7 mouse cellular contexts compared by ENCODE assay signal in genomic region chr19:46337719-46338330, GRCm38 (mm10). TPM values are rescaled to one million over a fixed set of nuclear protein-coding genes. Genes with fewer than 3 reads are reported as not detected.
DNase-seq lines count a peak whose midpoint lies in the region; ATAC-seq and TF ChIP-seq lines count a peak whose summit lies in the region.

No protein-coding gene starts in this region.

- DNase-seq in ovary, postnatal 36 days (ENCODE audit: low spot score): peak; percentile 5
- no peak for DNase-seq in ovary, postnatal 14 days (ENCODE audit: low spot score)
- DNase-seq in forebrain, embryonic 11.5 days (ENCODE audit: low spot score): no peak
- DNase-seq in stomach, postnatal 0 days (ENCODE audit: low spot score): no peak
- DNase-seq in right cerebral cortex, postnatal 4 days: no peak
- no peak for DNase-seq in adrenal gland, postnatal 36 days

- TF ChIP-seq CTCF in stomach, postnatal 0 days (IDR thresholded peaks at IDR 0.05; ENCODE audit: low read depth): no peak

- H3K4me1 ChIP-seq in forebrain, embryonic 11.5 days (replicated peaks; ENCODE audit: control insufficient read depth, insufficient read depth, low read length): peaks cover 7% of the 10 kb centered on the region
- peaks cover 25% of the 10 kb centered on the region for H3K4me1 ChIP-seq in limb, embryonic 15.5 days
- H3K4me1 ChIP-seq in stomach, postnatal 0 days (replicated peaks; ENCODE audit: control insufficient read depth, insufficient read depth): 0 out of 2 replicates have a peak, but pooled peaks cover 2% of the 10 kb centered on the region

- H3K4me2 ChIP-seq in forebrain, embryonic 11.5 days (ENCODE audit: low read depth, low read length, severe bottlenecking): peak overlapping the region; percentile 64
- H3K4me2 ChIP-seq in limb, embryonic 15.5 days: peak overlapping the region; percentile 73
- peak overlapping the region; percentile 81 for H3K4me2 ChIP-seq in stomach, postnatal 0 days (replicated peaks; ENCODE audit: low read depth)

- WGBS in forebrain, embryonic 11.5 days: 33% methylated on average over 15 of the region's 15 CpGs
- 39% methylated on average over 15 of the region's 15 CpGs for whole genome bisulfite sequencing in limb, embryonic 15.5 days
- 35% methylated on average over 15 of the region's 15 CpGs for WGBS in stomach, postnatal 0 days

- peak overlapping the region; percentile 54 for H3K4me3 ChIP-seq in forebrain, embryonic 11.5 days (ENCODE audit: low read depth, low read length)
- H3K4me3 ChIP-seq in limb, embryonic 15.5 days: peak overlapping the region; percentile 74
- H3K4me3 ChIP-seq in stomach, postnatal 0 days (ENCODE audit: low read depth, low read length): peak overlapping the region; percentile 73

- H3K27ac ChIP-seq in forebrain, embryonic 11.5 days (ENCODE audit: low read depth, low read length): no peak overlapping the region
- no peak overlapping the region for H3K27ac ChIP-seq in limb, embryonic 15.5 days
- peak overlapping the region; percentile 50; the same call in 1 of the 2 replicates for H3K27ac ChIP-seq in stomach, postnatal 0 days (replicated peaks)

- H3K9ac ChIP-seq in forebrain, embryonic 11.5 days (ENCODE audit: low read length): peak overlapping the region; percentile 69
- H3K9ac ChIP-seq in limb, embryonic 15.5 days: peak overlapping the region; percentile 64
- H3K9ac ChIP-seq in stomach, postnatal 0 days (ENCODE audit: low read length): peak overlapping the region; percentile 73

- H3K27me3 ChIP-seq in forebrain, embryonic 11.5 days (ENCODE audit: control insufficient read depth, insufficient read depth, low read length): no peaks in the 10 kb centered on the region
- H3K27me3 ChIP-seq in limb, embryonic 15.5 days: 0 out of 2 replicates have a peak, but pooled peaks cover 5% of the 10 kb centered on the region
- H3K27me3 ChIP-seq in stomach, postnatal 0 days (ENCODE audit: control insufficient read depth, insufficient read depth, low read length): no peaks in the 10 kb centered on the region

- H3K36me3 ChIP-seq in forebrain, embryonic 11.5 days (ENCODE audit: control insufficient read depth, insufficient read depth, low read length): no peaks in the 10 kb centered on the region
- no peaks in the 10 kb centered on the region for H3K36me3 ChIP-seq in limb, embryonic 15.5 days
- no peaks in the 10 kb centered on the region for H3K36me3 ChIP-seq in stomach, postnatal 0 days (ENCODE audit: control insufficient read depth, insufficient read depth, low read length)

- no peak for TF ChIP-seq EP300 in stomach, postnatal 0 days (optimal IDR thresholded peaks at IDR 0.05)

- peak; percentile 16 for ATAC-seq in forebrain, embryonic 11.5 days (replicated peaks; ENCODE audit: low FRiP score)
- ATAC-seq in limb, embryonic 15.5 days (ENCODE audit: insufficient number of reproducible peaks, low FRiP score, low TSS enrichment, low read depth): no peak
- ATAC-seq in stomach, postnatal 0 days (ENCODE audit: low FRiP score, low TSS enrichment): peak; percentile 11

- no peaks in the 10 kb centered on the region for H3K9me3 ChIP-seq in forebrain, embryonic 11.5 days (ENCODE audit: control insufficient read depth, low read length)
- no peaks in the 10 kb centered on the region for H3K9me3 ChIP-seq in limb, embryonic 15.5 days
- no peaks in the 10 kb centered on the region for H3K9me3 ChIP-seq in stomach, postnatal 0 days (ENCODE audit: control insufficient read depth, low read length)

RNA-seq across cellular contexts. Expression of gene Cuedc2, which starts 0.7 kb away (rescaled TPM):
- polyA plus RNA-seq in forebrain, embryonic 11.5 days (2014; fragmentation: Nextera tagmentation; extraction: Ambion mirVana): 217 and 242 TPM in 2 replicates
- 150 and 176 TPM in 2 replicates for polyA plus RNA-seq in limb, embryonic 15.5 days (2015; fragmentation: Nextera tagmentation; extraction: Ambion mirVana)
- polyA plus RNA-seq in stomach, postnatal 0 days (2015; fragmentation: Nextera tagmentation; extraction: Ambion mirVana): 75.3 and 77.5 TPM in 2 replicates
- 10 to 100 TPM; 74.7 to 77.8 TPM for total RNA-seq in adrenal gland, postnatal 36 days (2021)

RNA-seq across cellular contexts. Expression of gene Mfsd13a, which starts 3.1 kb away (rescaled TPM):
- polyA plus RNA-seq in forebrain, embryonic 11.5 days (2014; fragmentation: Nextera tagmentation; extraction: Ambion mirVana): 7.9 and 8.6 TPM in 2 replicates
- polyA plus RNA-seq in limb, embryonic 15.5 days (2015; fragmentation: Nextera tagmentation; extraction: Ambion mirVana): 3.1 and 3.6 TPM in 2 replicates
- 5.3 and 7.7 TPM in 2 replicates for polyA plus RNA-seq in stomach, postnatal 0 days (2015; fragmentation: Nextera tagmentation; extraction: Ambion mirVana)
- 1 to 10 TPM; 5.2 to 7.5 TPM for total RNA-seq in adrenal gland, postnatal 36 days (2021)

RNA-seq across cellular contexts. Expression of gene Fbxl15, which starts 9.8 kb away (rescaled TPM):
- polyA plus RNA-seq in forebrain, embryonic 11.5 days (2014; fragmentation: Nextera tagmentation; extraction: Ambion mirVana): 22.5 and 25.8 TPM in 2 replicates
- polyA plus RNA-seq in limb, embryonic 15.5 days (2015; fragmentation: Nextera tagmentation; extraction: Ambion mirVana): 12.8 and 13.2 TPM in 2 replicates
- 13.2 and 14.8 TPM in 2 replicates for polyA plus RNA-seq in stomach, postnatal 0 days (2015; fragmentation: Nextera tagmentation; extraction: Ambion mirVana)
- 10 to 100 TPM in 1 of 2 experiments, 1 to 10 TPM in 1; 9.2 to 10.0 TPM for total RNA-seq in adrenal gland, postnatal 36 days (2021)

RNA-seq across cellular contexts. Expression of gene Psd, which starts 10.9 kb away (rescaled TPM):
- polyA plus RNA-seq in forebrain, embryonic 11.5 days (2014; fragmentation: Nextera tagmentation; extraction: Ambion mirVana): 10.7 and 11.3 TPM in 2 replicates
- polyA plus RNA-seq in limb, embryonic 15.5 days (2015; fragmentation: Nextera tagmentation; extraction: Ambion mirVana): 5.5 and 5.8 TPM in 2 replicates
- 44.9 and 59.2 TPM in 2 replicates for polyA plus RNA-seq in stomach, postnatal 0 days (2015; fragmentation: Nextera tagmentation; extraction: Ambion mirVana)
- 1 to 10 TPM; 6.0 to 7.5 TPM for total RNA-seq in adrenal gland, postnatal 36 days (2021)

RNA-seq across cellular contexts. Expression of gene 2310034G01Rik, which starts 12.3 kb away (rescaled TPM):
- 1.3 and 2.7 TPM in 2 replicates for polyA plus RNA-seq in forebrain, embryonic 11.5 days (2014; fragmentation: Nextera tagmentation; extraction: Ambion mirVana)
- 1.5 and 2.1 TPM in 2 replicates for polyA plus RNA-seq in limb, embryonic 15.5 days (2015; fragmentation: Nextera tagmentation; extraction: Ambion mirVana)
- 1.6 and 1.7 TPM in 2 replicates for polyA plus RNA-seq in stomach, postnatal 0 days (2015; fragmentation: Nextera tagmentation; extraction: Ambion mirVana)
- total RNA-seq in adrenal gland, postnatal 36 days (2021): 1 to 10 TPM; 1.3 TPM
